Mouse (Mus musculus): Measurements from ENCODE around the gene Tldc2. TPM values are rescaled to one million over a fixed set of nuclear protein-coding genes. Genes with fewer than 3 reads are reported as not detected.
A peak's percentile ranks its signal among the peaks of the same experiment; 100 is the strongest.

The Tldc2 gene
- polyA plus RNA-seq, 1 experiment from 2014 or later = 0.71 TPM

GRCm38 (mm10) chr2:157058342-157058998 lies 28.4 kb upstream of the Tldc2 start:
- H3K9ac ChIP-seq (replicated peaks; ENCODE audit: low read length) = peak overlapping the region; percentile 58
- H3K27ac ChIP-seq (ENCODE audit: low read length) = peak overlapping the region; percentile 87
- WGBS = 10% methylated on average over 18 of the region's 18 CpGs
- peak; percentile 84 for ATAC-seq (ENCODE audit: low FRiP score, low TSS enrichment)
- peak overlapping the region; percentile 38 for H3K4me2 ChIP-seq (replicated peaks; ENCODE audit: low read depth, low read length)
- peak overlapping the region; percentile 5 for H3K4me3 ChIP-seq (ENCODE audit: low read length)
- no peaks in the 10 kb centered on the region for H3K27me3 ChIP-seq (ENCODE audit: insufficient read depth, low read length)
- peaks cover 26% of the 10 kb centered on the region; the same call in 1 of the 2 replicates for H3K36me3 ChIP-seq (ENCODE audit: insufficient read depth, low read length)
- H3K9me3 ChIP-seq (ENCODE audit: low read length) = no peaks in the 10 kb centered on the region
- peaks cover 30% of the 10 kb centered on the region for H3K4me1 ChIP-seq (ENCODE audit: insufficient read depth, low read length)

GRCm38 (mm10) chr2:157059166-157059565 lies 27.7 kb upstream of the Tldc2 start:
- Histone ChIP-seq H3K9me3 (ENCODE audit: low read length) (no peaks in the 10 kb centered on the region), H3K36me3 (ENCODE audit: insufficient read depth, low read length) (peaks cover 20% of the 10 kb centered on the region; the same call in 1 of the 2 replicates), H3K9ac (replicated peaks; ENCODE audit: low read length) (peak overlapping the region; percentile 54), H3K27ac (ENCODE audit: low read length) (peak overlapping the region; percentile 87), H3K27me3 (ENCODE audit: insufficient read depth, low read length) (no peaks in the 10 kb centered on the region), H3K4me2 (replicated peaks; ENCODE audit: low read depth, low read length) (peak overlapping the region; percentile 38), H3K4me1 (ENCODE audit: insufficient read depth, low read length) (peaks cover 36% of the 10 kb centered on the region), H3K4me3 (ENCODE audit: low read length) (peak overlapping the region; percentile 5; the same call in 1 of the 2 replicates)
- WGBS = 51% methylated on average over 8 of the region's 8 CpGs
- 0 out of 2 replicates have a peak, but pooled peaks have one; percentile 14 for ATAC-seq (ENCODE audit: low FRiP score, low TSS enrichment)

GRCm38 (mm10) chr2:157060037-157060436 lies 26.8 kb upstream of the Tldc2 start:
- no peaks in the 10 kb centered on the region for H3K27me3 ChIP-seq (ENCODE audit: insufficient read depth, low read length)
- H3K4me2 ChIP-seq (replicated peaks; ENCODE audit: low read depth, low read length) = no peak overlapping the region
- H3K4me1 ChIP-seq (ENCODE audit: insufficient read depth, low read length) = peaks cover 45% of the 10 kb centered on the region
- WGBS = 89% methylated on average over 14 of the region's 14 CpGs
- peaks cover 18% of the 10 kb centered on the region; the same call in 1 of the 2 replicates for H3K36me3 ChIP-seq (ENCODE audit: insufficient read depth, low read length)
- H3K9me3 ChIP-seq (ENCODE audit: low read length) = no peaks in the 10 kb centered on the region
- no peak overlapping the region for H3K9ac ChIP-seq (replicated peaks; ENCODE audit: low read length)
- no peak overlapping the region for H3K4me3 ChIP-seq (ENCODE audit: low read length)
- no peak overlapping the region for H3K27ac ChIP-seq (ENCODE audit: low read length)
- ATAC-seq (ENCODE audit: low FRiP score, low TSS enrichment) = no peak

- H3K9ac ChIP-seq (replicated peaks; ENCODE audit: low read length) = no peak overlapping the region
- 76% methylated on average over 11 of the region's 11 CpGs for WGBS
- H3K4me3 ChIP-seq (ENCODE audit: low read length) = no peak overlapping the region
- no peaks in the 10 kb centered on the region for H3K9me3 ChIP-seq (ENCODE audit: low read length)
- H3K4me2 ChIP-seq (replicated peaks; ENCODE audit: low read depth, low read length) = no peak overlapping the region
- H3K27ac ChIP-seq (ENCODE audit: low read length) = no peak overlapping the region
- H3K4me1 ChIP-seq (ENCODE audit: insufficient read depth, low read length) = peaks cover 52% of the 10 kb centered on the region
- ATAC-seq (ENCODE audit: low FRiP score, low TSS enrichment) = no peak
- H3K27me3 ChIP-seq (ENCODE audit: insufficient read depth, low read length) = no peaks in the 10 kb centered on the region
- H3K36me3 ChIP-seq (ENCODE audit: insufficient read depth, low read length) = peaks cover 17% of the 10 kb centered on the region; the same call in 1 of the 2 replicates
Measured at GRCm38 (mm10) chr2:157060557-157061305, 26.1 kb upstream of the Tldc2 start.

- Histone ChIP-seq H3K4me2 (replicated peaks; ENCODE audit: low read depth, low read length) (no peak overlapping the region), H3K36me3 (ENCODE audit: insufficient read depth, low read length) (peaks cover 9% of the 10 kb centered on the region; the same call in 1 of the 2 replicates), H3K9ac (replicated peaks; ENCODE audit: low read length) (no peak overlapping the region), H3K27me3 (ENCODE audit: insufficient read depth, low read length) (no peaks in the 10 kb centered on the region), H3K4me1 (ENCODE audit: insufficient read depth, low read length) (peaks cover 51% of the 10 kb centered on the region), H3K4me3 (ENCODE audit: low read length) (no peak overlapping the region), H3K9me3 (ENCODE audit: low read length) (no peaks in the 10 kb centered on the region), H3K27ac (ENCODE audit: low read length) (0 out of 2 replicates have a peak overlapping the region, but pooled peaks have one; percentile 4)
- 67% methylated on average over 4 of the region's 4 CpGs for WGBS
- ATAC-seq (ENCODE audit: low FRiP score, low TSS enrichment) = no peak
Measured at GRCm38 (mm10) chr2:157063241-157063700, 23.6 kb upstream of the Tldc2 start.

- WGBS = 77% methylated on average over 7 of the region's 7 CpGs
- no peak overlapping the region for H3K27ac ChIP-seq (ENCODE audit: low read length)
- H3K4me3 ChIP-seq (ENCODE audit: low read length) = no peak overlapping the region
- no peak for ATAC-seq (ENCODE audit: low FRiP score, low TSS enrichment)
- H3K9me3 ChIP-seq (ENCODE audit: low read length) = no peaks in the 10 kb centered on the region
- H3K36me3 ChIP-seq (ENCODE audit: insufficient read depth, low read length) = peaks cover 9% of the 10 kb centered on the region; the same call in 1 of the 2 replicates
- no peaks in the 10 kb centered on the region for H3K27me3 ChIP-seq (ENCODE audit: insufficient read depth, low read length)
- H3K9ac ChIP-seq (replicated peaks; ENCODE audit: low read length) = peak overlapping the region; percentile 40; the same call in 1 of the 2 replicates
- H3K4me1 ChIP-seq (ENCODE audit: insufficient read depth, low read length) = peaks cover 49% of the 10 kb centered on the region
- no peak overlapping the region for H3K4me2 ChIP-seq (replicated peaks; ENCODE audit: low read depth, low read length)
Measured at GRCm38 (mm10) chr2:157064136-157064535, 22.7 kb upstream of the Tldc2 start.

- Histone ChIP-seq H3K4me3 (ENCODE audit: low read length) (no peak overlapping the region), H3K4me1 (ENCODE audit: insufficient read depth, low read length) (peaks cover 52% of the 10 kb centered on the region), H3K9ac (replicated peaks; ENCODE audit: low read length) (0 out of 2 replicates have a peak overlapping the region, but pooled peaks have one; percentile 35), H3K9me3 (ENCODE audit: low read length) (no peaks in the 10 kb centered on the region), H3K27me3 (ENCODE audit: insufficient read depth, low read length) (no peaks in the 10 kb centered on the region), H3K36me3 (ENCODE audit: insufficient read depth, low read length) (0 out of 2 replicates have a peak, but pooled peaks cover 2% of the 10 kb centered on the region), H3K27ac (ENCODE audit: low read length) (peak overlapping the region; percentile 61), H3K4me2 (replicated peaks; ENCODE audit: low read depth, low read length) (no peak overlapping the region)
- no peak for ATAC-seq (ENCODE audit: low FRiP score, low TSS enrichment)
- WGBS = 63% methylated on average over 14 of the region's 14 CpGs
Measured at GRCm38 (mm10) chr2:157064978-157065878, 21.6 kb upstream of the Tldc2 start.

- 0 out of 2 replicates have a peak overlapping the region, but pooled peaks have one; percentile 35 for H3K9ac ChIP-seq (replicated peaks; ENCODE audit: low read length)
- 0 out of 2 replicates have a peak, but pooled peaks cover 2% of the 10 kb centered on the region for H3K36me3 ChIP-seq (ENCODE audit: insufficient read depth, low read length)
- peaks cover 58% of the 10 kb centered on the region for H3K4me1 ChIP-seq (ENCODE audit: insufficient read depth, low read length)
- peak overlapping the region; percentile 61 for H3K27ac ChIP-seq (ENCODE audit: low read length)
- WGBS = 65% methylated on average over 7 of the region's 7 CpGs
- H3K4me3 ChIP-seq (ENCODE audit: low read length) = no peak overlapping the region
- H3K27me3 ChIP-seq (ENCODE audit: insufficient read depth, low read length) = no peaks in the 10 kb centered on the region
- H3K4me2 ChIP-seq (replicated peaks; ENCODE audit: low read depth, low read length) = no peak overlapping the region
- H3K9me3 ChIP-seq (ENCODE audit: low read length) = no peaks in the 10 kb centered on the region
- no peak for ATAC-seq (ENCODE audit: low FRiP score, low TSS enrichment)
Measured at GRCm38 (mm10) chr2:157065879-157066226, 21.0 kb upstream of the Tldc2 start.

GRCm38 (mm10) chr2:157066731-157067430 lies 20.0 kb upstream of the Tldc2 start:
- Histone ChIP-seq H3K27ac (ENCODE audit: low read length) (no peak overlapping the region), H3K9ac (replicated peaks; ENCODE audit: low read length) (no peak overlapping the region), H3K4me1 (ENCODE audit: insufficient read depth, low read length) (peaks cover 68% of the 10 kb centered on the region), H3K4me3 (ENCODE audit: low read length) (no peak overlapping the region), H3K9me3 (ENCODE audit: low read length) (no peaks in the 10 kb centered on the region), H3K4me2 (replicated peaks; ENCODE audit: low read depth, low read length) (no peak overlapping the region), H3K27me3 (ENCODE audit: insufficient read depth, low read length) (no peaks in the 10 kb centered on the region), H3K36me3 (ENCODE audit: insufficient read depth, low read length) (0 out of 2 replicates have a peak, but pooled peaks cover 2% of the 10 kb centered on the region)
- ATAC-seq (ENCODE audit: low FRiP score, low TSS enrichment) = no peak
- 79% methylated on average over 7 of the region's 7 CpGs for WGBS

All from kidney, embryonic 16.5 days (tissue).